Mouse (Mus musculus) testis, adult 2 months (tissue): Measurements from ENCODE around the gene Pctp.

Experiments
- CTCF ChIP-seq: fragments of 200-500 bp; IDR thresholded peaks from 2 replicates; pipeline ENCODE4 v1.5.1; 2012; ENCODE audit warnings: low read depth, mild to moderate bottlenecking, inconsistent platforms, low read length, moderate library complexity; ENCODE audit not compliant: control insufficient read depth, insufficient read depth, insufficient replicate concordance
- POLR2A ChIP-seq: fragments of 200-500 bp; IDR thresholded peaks from 2 replicates; pipeline ENCODE4 v1.6.1; 2012; ENCODE audit warnings: low read depth, mild to moderate bottlenecking, inconsistent platforms, low read length, moderate library complexity; ENCODE audit not compliant: control insufficient read depth

DNA sequence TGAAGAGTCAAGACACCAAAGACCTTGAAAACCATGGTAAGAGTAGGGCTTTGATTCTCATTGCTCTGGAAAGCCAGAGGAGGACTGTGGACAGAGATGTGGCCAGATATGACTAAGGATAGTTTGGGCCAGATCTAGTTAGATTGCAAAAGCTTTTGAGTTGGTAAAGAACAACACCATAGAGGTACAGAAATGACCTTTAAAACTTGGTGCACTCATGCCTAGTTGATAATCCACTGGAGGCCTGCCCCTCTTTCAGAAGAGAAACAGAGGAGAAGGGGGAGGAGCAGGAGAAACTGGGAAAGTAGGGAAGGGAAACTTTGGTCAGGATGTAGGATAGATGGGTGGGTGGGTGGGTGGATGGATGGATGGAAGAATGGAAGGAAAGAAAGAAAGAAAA lies 11.0 kb downstream of the Pctp start:
- no peak for TF ChIP-seq CTCF
- TF ChIP-seq POLR2A, result no peak
